Mouse (Mus musculus) testis, adult 2 months (tissue): ENCODE data around the gene Pkp4.

ENCODE experiments used
- CTCF ChIP-seq: fragments of 200-500 bp; IDR thresholded peaks from 2 replicates; pipeline ENCODE4 v1.5.1; 2012; ENCODE audit warnings: low read depth, mild to moderate bottlenecking, inconsistent platforms, low read length, moderate library complexity; ENCODE audit not compliant: control insufficient read depth, insufficient read depth, insufficient replicate concordance
- POLR2A ChIP-seq: fragments of 200-500 bp; IDR thresholded peaks from 2 replicates; pipeline ENCODE4 v1.6.1; 2012; ENCODE audit warnings: low read depth, mild to moderate bottlenecking, inconsistent platforms, low read length, moderate library complexity; ENCODE audit not compliant: control insufficient read depth

- TF ChIP-seq CTCF (no peak), POLR2A (no peak)
Observed at GRCm38 (mm10) chr2:59162285-59162600, 1.6 kb downstream of the Pkp4 start.
